Mouse (Mus musculus) T-cell, adult 2 months (primary cell): Measurements from ENCODE around the gene Rnf214.
A peak's percentile ranks its signal among the peaks of the same experiment; 100 is the strongest.

ENCODE experiments used
- DNase-seq: peaks from one replicate; pipeline ENCODE4 v3.0.0; 2022; ENCODE audit warnings: low spot score

Gene Rnf214

DNA sequence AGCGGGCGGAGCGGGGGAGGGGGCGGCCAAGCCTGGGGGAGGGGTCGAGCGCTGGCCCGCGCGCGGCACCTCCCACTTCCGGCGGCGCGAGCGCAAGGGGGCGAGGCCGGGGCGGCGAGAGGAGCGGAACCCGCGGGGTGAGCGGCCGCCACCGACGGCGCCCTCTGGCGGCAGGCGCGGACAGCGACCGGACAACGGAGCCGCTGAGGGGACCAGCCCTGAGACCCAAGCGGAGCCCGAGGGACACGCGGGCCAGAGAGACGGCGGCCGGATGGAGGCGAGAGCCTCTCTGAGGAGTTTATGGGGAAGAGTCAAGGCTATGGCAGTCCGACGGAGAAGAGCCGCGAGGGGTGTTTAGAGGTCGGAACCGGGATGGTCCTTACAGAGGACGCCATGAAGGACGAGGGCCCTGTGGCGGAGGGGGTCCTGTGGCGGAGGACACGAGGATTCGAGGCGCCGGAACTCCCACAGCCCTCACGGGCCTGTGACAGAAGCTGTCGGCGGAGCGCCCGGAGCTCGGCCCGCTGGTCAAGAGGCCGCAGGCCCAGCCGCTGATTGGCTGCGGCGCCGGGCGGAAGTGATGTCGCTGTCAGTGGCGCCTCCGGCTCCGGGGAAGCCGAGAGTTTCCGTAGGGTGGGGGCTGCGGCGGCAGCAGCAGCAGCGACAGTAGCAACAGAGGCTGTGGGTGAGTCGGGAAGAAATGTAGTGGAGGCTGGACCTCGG, at the start of gene Rnf214, which contains the start of gene Pcsk7:
Gene Rnf214 (minus strand): TSS at position 557 of the 723 bp plus-strand sequence.
Gene Pcsk7 (plus strand): TSS at position 143 of the 723 bp plus-strand sequence.
- peak; percentile 84 for DNase-seq

DNA sequence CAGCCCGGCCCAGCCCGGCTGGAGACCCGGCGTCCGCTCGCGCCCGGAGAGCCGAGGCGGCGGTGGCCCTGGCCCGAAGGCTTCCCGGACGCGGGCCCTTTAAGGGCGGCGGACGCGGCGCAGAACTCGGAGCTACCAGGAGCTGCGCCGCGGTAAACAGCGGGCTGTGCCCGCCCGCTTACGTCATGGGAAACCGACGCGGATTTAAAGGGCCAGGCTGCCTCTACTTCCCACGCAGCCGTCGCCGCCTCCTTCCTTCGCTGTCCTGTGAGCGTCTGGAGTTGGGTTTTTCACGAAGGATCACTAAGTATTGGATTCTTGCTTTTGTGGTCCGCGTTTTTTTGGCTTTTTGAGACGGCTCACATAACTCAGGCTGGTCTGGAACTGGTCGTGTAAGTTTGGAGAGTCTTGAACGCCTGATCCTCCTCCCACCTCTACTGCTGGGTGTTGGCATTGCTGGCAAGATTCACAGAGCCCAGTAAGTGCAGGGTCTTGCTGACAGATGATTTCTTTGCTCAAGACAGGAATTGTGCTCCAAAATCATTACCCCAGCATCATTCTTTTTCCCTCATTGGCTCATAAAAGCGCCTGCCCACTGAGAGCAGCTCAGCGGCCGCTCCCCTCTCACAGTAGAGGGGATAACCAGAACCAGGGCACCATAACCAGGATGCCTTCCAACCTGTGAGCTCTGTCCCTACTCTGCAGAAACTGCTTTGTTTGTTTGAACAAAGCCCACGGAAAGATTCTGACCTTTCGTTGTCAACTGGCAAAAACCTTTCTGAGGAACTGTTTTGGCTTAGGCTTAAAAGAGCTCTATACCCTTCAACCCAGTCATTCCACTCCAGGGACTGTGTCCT, 48.6 kb upstream of the Rnf214 start, which contains the start of gene Sidt2:
Gene Sidt2 (minus strand): TSS at position 152 of the 857 bp plus-strand sequence.
- peak; percentile 90 for DNase-seq

DNA sequence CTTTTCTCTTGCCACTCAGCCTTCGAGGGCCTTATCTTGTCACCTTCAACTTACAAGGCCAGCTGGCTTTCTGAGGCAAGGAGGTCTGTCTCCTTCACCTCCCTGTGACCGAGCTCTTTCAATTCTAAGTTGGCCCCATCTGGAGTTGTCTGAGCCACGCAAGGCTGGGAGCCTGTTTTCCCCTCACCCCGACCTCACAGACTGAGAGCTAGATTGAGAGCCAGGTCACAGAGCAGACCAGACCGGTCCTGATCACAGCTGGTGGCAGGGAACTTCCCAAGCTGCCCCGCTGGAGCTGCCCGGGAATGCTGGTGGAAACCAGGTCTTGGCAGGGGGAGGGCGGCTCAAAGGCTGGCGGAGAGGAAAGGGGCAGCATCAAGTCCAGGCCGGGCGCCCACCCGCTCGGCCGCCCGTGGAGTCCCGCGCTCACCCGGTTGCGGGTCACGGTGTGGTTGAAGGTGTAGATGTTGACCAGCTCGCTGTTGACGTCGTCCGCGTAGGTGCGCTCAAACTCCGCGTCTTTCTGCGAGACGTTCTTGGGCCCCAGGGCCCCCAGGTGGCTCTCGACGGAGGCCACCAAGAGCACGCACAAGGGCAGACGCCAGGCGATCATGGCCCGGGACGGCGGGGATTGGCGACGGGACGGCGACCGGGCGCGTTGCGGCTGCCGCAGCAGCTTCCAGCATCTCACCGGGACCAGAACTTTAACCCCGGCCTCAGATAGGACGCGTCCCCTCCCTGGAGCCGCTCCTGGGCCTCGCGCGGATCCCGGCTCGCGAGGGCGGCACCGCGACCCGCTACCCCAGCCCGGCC, 47.8 kb upstream of the Rnf214 start:
- DNase-seq: peak; percentile 59

DNA sequence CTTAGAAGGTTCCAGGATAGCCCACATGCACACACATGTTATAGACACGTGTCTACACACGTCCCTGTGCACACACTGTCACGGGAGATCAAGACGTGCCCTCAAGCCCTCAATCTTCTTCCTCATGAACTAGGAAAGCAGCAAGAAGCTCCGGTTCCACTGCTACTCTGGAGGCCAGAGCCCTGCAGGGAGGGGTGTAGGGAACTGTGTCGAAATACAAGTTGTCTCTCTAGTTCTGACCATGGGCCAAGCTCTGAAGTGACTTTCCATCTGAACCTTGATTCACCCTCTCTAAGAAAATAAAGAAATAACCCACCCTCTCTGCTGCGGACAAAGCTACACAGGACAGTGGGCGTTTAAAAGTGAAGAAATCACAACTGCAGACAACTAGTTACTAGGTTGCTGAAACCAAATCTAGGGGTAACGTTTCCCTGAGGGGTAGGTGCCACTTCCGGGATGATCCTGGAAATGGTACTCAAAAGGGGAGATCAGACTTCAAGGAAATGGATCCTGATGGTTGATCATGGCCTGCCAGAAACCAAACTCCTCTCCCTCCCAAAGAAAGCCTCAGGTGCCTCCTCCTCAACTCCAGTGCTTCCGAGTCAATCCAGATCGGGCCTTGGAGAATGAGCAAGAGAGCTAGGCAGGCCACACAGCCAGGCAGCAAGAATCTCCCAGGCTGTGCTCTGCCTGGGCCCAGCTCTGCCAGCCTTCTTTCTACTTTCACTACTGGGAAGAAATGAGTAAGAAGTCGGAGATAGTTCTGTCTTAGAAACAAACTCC, 47.0 kb upstream of the Rnf214 start:
- DNase-seq: no peak

DNA sequence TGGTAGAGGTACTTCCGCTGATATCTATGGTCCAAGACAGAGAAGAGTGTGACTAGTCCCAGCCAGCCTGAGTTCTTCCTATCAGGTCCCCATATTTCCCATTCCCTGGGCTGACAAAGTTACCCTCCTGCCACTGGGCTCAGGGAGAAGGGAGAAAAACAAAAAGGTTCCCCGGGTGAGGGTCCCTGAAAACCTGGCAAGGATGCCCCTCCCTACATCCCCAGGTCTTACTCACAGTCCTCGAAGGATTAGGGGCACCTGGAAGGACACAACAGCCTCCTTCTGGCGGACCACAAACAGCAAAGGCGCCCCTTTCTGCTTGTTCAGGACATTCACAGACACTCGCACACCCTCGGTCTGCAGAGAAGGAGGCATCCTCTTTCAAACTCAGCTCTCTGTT, 46.2 kb upstream of the Rnf214 start:
- DNase-seq: no peak

DNA sequence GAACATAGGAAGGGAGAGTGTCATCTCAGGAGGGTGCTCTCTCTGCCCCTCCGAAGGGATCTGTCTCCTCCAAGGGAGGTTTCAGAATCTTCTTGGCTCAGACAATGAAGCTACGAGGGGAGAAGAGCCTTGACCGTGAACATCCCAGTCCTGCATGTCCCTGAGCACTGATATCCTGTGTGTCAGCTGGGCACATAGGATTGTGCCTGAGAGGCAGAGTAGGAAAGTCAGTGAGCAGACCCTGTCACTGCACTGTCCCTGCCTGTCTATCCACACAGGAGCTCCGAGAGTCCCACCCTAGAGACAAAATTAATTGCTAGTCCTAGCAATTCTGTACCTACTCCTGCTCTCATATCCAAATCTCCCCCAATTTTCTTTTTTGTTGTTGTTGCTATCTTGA, 45.3 kb upstream of the Rnf214 start:
- no peak for DNase-seq

DNA sequence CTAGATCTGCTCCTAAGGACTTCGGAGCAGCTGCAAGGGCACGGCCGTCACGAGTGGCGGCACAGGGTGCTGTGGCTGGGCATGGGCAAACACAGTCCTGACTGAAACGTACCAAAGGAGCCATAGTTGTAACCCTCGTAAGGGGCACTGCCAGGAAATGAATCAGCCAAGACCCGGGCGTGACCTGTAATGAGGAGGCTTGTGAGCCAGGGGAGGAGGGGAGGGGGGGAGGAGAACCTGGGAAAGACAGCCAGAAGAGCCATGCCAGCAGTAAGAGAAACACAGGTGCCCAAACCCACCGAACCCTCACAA, 40.1 kb upstream of the Rnf214 start:
- no peak for DNase-seq

DNA sequence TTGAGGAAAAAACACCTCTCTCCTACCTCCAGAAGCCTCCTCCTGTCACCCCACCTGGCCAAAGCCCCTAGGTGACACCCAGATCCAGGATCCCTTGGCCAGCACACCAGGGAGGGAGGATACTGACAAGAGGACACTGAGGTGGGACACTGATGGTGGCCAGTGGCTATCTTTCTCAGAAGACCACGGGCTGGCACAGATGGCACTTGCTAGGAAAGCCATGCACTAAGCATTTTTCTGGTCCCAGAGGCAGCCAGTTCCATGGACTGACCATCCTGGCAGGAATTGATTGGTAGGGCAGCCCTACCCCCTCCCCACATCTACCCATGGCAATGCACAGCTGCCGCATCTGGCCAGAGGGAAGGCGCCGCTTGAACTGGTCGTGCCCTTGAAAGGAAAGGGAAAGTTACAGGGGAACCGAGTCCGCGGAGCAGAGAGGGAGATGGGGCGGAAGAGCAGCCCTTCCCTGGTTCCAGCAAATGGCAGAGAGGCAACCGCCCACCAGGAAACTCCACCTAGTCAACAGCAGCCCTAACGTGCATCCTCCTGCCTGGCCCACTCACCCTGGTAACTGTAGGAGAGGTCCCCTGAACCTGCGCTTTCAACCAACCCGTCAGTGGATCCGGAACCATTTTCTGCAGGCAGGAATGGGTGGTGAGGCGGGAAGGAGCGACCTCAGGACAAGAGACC, 39.6 kb upstream of the Rnf214 start:
- DNase-seq: no peak

DNA sequence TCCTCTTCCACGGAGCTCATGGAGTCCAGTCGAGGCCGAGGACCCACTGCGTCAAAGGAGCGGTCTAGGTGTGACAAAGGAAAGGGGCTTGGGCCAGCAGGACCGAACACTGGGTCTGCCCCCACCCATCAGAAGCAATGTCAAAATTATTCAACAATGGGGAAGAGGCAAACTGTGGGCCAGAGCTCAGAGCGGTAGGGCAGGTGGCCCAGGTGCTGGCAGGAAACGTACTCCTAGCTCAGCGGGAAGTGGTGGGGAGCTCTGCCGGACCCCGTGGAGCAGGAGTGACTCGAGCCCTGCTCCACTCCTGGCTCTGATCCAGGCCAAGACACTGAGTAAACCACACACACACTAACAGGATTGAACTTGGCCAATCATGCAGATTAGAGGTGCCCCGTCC, 39.0 kb upstream of the Rnf214 start:
- DNase-seq: peak; percentile 47

DNA sequence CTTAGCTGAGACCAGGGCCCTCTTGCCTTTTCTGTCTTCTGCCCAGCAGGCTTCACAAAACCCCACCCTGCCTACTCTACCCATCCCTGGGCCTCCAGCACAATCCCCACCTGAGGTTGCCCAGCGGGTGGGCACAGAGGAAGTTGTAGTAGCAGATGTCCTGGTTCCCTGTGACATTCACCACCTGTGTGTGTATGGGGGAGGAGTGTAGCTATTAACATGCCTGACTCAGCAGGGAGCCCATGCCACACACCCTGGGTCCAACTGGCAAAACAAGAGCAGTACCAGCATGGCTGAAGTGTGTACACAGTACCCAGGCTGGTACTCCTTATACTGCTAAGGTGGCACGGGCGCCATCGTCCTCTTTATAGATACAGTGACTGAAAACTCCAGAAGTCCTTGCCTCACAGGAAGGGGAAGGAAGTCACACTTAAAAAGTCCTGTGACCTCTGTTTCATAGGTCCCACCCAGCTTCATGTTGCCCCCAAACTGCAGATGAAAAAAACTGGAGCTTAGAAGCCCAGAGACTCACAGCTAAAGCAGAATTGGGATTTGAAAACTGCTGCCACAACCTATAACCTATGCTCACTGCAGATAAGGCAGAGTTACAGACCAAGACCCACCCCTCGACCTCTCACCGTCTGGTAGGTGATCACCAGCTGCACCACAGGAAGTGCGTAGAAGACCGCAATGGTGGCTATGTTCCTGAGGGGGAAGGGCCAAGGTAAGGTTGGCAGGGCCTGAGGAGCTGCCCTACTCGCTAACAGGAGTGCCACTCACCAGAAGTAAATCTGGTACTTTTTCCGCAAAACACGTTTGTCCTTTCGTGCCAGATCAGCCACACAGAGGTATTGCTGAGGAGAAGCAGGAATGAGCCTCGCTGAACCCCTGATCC, 38.0 kb upstream of the Rnf214 start:
- peak; percentile 96 for DNase-seq

DNA sequence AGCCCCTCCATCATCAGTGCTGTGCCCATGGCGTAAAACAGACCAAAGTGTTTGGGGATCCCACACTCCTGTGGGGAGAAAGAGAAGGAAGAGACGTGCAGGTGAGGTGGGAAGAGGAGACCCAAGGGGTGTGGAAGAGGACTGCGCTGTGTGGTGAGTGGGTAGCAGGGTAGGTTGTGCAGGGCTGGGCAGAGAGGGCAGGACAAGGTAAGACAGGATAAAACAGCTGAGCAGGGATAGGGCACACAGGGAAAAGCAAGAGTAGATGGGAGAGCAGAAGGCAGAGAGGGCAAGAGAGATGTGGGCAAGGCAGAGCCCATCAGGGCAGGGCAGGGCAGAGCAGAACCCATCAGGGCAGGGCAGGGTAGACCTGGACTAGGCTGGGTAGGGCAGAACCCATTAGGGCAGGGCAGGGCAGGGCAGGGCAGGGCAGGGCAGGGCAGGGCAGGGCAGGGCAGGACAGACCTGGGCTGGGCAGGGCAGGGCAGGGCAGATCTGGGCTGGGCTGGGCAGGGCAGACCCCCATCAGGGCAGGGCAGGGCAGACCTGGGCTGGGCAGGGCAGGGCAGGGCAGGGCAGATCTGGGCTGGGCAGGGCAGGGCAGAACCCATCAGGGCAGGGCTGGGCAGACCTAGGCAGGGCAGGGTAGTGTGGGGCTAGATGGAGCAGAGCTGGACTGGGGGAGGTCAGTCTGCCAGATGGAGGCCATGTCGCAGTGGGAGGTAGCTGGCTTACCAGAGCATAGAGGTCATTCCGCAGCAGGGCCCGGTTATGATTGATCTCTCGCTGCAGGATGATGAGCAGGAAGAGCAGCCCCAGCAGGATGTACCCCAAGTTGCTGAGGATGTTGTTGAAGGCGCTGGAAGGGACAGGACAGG, 37.2 kb upstream of the Rnf214 start:
- DNase-seq: no peak

DNA sequence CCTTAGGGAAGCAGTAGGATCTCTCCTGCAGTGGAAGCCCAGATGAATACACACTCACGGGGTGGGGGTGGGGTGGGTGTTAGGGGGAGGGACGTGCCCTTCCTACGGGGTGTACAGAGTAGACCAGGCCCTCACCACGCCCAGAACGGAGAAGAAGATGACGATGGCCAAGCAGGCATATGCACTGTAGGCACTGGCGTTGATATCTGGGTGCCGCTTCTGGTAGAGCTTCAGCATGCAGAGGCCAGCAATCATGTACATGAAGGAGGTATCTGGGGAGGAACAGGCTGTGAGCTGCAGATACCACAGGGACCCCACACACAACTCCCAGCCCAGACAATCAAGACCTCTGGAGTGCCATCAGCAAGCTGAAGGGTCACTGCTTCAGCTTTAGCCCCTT, 36.2 kb upstream of the Rnf214 start:
- DNase-seq: no peak

DNA sequence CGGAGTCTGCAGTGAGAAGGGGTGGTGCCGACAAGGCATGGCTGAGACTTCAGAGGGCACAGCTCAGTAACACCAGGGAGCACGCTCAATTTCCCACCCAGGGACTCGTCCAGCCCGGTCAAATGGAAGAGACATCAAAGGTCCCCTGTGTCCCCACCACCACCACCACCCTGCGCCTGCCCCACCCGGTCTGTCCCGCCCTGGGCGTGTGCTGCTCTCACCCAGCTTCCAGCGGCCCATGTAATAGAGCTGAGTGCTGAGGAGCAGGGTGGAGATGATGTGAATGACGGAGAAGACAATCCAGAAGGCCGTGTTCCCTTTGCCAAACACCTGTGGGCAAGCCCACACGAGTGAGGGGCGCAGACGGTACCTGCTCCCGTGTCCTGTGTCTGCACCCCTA, 35.8 kb upstream of the Rnf214 start:
- DNase-seq: no peak

DNA sequence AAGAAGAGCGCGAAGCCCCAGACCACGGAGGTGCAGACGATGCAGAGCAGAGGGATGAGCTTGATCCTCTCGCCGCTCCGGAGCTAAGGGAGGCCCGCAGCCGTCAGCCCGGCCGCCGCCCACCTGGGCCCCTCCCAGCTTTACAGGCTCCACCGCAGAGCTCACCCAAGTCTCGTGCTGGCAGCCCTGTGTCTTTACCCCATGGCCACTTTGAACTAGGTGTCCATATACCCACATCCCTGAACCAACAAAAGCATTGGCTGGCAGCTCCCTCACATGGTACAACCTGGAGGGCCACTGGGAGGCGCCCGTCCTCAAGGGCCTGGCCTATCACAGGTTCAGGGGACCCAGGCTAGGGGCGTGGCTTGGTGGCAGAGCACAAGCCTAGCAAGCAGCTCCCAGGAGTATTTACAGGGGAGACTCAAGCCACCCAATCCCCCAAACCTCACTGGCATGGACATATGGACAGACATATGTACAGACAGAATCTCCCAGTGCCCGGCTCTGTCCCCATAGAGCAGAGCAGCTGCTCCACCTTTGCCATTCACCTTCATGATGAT, 34.7 kb upstream of the Rnf214 start:
- no peak for DNase-seq

DNA sequence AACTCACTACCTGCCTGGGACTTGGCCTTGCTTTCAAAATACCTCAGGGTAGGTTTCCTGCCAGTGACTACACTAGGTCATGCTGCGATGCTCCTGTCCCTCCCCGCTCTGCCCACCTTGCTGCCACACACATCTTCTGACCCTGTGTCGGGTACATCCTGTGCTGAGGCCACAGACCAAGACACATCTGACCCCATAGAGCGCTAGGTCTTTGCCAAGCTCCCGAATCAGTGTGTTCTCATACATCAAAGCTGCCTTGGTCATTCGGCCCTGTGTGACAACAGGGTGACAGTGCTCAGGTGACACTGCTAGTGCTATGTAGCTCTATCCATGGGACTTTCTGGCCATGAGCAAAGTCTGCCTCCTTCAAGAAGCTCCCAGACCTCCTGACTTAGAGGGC, 33.1 kb upstream of the Rnf214 start:
- no peak for DNase-seq

DNA sequence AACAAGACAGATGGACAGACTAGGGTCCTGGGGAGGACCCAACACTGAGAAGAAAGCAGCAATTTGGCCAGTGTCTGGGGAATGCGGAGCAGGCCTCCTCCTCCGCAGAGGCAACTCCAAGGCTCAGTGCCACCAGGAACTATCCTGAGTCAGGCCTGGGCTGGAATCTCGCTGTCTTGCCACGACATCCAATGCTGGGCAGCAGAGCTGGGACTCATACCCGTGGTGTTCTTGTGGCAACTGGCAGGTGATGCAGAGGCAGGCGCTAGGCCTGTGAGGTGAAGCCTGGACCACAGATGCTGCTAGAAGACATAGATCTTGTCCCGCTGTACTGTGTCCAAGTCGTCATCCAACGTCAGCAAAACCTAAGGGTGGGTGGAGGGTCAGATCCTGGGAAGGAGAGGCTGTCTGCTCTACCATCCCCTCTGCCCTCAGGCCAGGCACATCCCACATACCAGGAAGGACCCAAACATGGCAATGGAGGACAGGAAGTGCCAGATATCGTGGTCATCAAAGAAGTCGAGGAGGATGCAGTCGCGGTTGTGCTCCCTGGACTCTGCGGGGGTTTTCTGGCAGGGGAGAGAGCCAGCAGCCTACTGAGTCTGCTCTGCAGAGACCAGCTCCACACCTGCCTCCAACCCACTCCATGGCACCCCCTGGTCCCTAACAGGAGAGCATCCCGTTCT, 32.4 kb upstream of the Rnf214 start:
- DNase-seq: no peak

DNA sequence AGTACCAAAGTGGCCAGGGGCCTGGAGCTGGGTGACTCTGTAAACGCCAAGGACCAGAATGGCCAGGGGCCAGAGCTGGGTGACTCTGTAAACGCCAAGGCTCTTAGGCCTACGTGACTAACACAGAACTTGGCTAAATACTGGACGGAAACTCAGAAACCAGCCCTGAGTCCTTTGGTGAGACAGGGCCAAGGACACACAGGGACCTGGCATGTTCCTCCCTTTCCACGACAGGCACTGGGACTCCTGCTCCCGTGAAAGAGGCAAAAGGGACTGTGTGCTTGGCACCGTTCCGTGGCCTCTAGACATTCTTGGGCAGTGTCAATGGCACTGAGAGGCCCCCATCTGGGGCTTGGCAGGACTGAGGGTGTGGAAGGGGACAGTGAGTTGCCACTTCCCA, 31.4 kb upstream of the Rnf214 start:
- no peak for DNase-seq

DNA sequence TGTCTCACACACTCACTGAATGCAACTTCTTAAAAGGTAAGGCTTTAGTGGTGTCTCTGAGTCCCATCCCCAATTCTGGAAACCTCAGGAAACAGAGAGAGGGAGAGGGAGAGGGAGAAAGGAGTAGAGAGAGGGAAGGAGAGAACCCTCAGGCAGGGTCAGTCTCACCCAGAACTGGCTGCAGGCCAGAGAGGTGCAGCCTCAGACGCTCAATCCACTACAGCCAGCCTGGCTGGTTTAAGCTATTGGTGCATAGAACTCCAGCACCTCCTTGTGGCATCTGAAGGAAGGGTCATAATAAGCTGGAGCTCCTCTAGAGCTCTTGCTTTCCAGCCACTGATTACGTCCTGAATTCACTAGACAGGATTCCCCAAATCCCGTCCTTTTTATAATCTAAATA, 30.2 kb upstream of the Rnf214 start:
- peak; percentile 59 for DNase-seq
